9 mouse cellular contexts compared by ENCODE assay signal in genomic region chr1:81310087-81310626, GRCm38 (mm10).
DNase-seq lines count a peak whose midpoint lies in the region; ATAC-seq and TF ChIP-seq lines count a peak whose summit lies in the region.
"Had no signal": no experiment of that assay in that cellular context is flagged by ENCODE, and none has a peak within 500 bp of the region (broad histone marks: within the 10 kb centered on the region; RNA-seq: fewer than 3 reads in every experiment).

No protein-coding gene starts in this region.

- no peak overlapping the region for H3K9ac ChIP-seq in lung, embryonic 15.5 days
- H3K9ac ChIP-seq: limb, embryonic 15.5 days had no signal

- WGBS in lung, embryonic 15.5 days: 0% methylated on average over 1 of the region's 1 CpGs

- H3K27me3 ChIP-seq in lung, embryonic 15.5 days: no peaks in the 10 kb centered on the region

- peak; percentile 79 for TF ChIP-seq CTCF in layer of hippocampus, adult 2 months (conservative IDR thresholded peaks at IDR 0.05)

- ATAC-seq in lung, embryonic 15.5 days (ENCODE audit: borderline replicate concordance, extremely low read depth, low FRiP score, low TSS enrichment): peak; percentile 14; the same call in 1 of the 2 replicates

- no peaks in the 10 kb centered on the region for H3K4me1 ChIP-seq in lung, embryonic 15.5 days
- H3K4me1 ChIP-seq: limb, embryonic 15.5 days had no signal

- H3K27ac ChIP-seq in layer of hippocampus, adult 2 months: no peak overlapping the region
- H3K27ac ChIP-seq in lung, embryonic 15.5 days: no peak overlapping the region
- H3K27ac ChIP-seq: limb, embryonic 15.5 days had no signal

- H3K4me3 ChIP-seq in layer of hippocampus, adult 2 months: no peak overlapping the region
- H3K4me3 ChIP-seq in lung, embryonic 15.5 days: no peak overlapping the region
- H3K4me3 ChIP-seq: limb, embryonic 15.5 days had no signal

- DNase-seq in adrenal gland, adult (ENCODE audit: inconsistent age in 2 of 2, low spot score in 1 of 2): peak; percentile 28 to 83
- DNase-seq in adrenal gland, adult 8-10 months: no peak
- peak; percentile 51 for DNase-seq in R1 (ENCODE audit: low read depth, low spot score)
- peak; percentile 84 for DNase-seq in embryo, embryonic 10 days (ENCODE audit: low spot score)
- DNase-seq in gastrocnemius, postnatal 4 days (ENCODE audit: low spot score in 2 of 2): peak; percentile 37 to 64
- peak; percentile 61 to 80 for DNase-seq in layer of hippocampus, adult 2 months (ENCODE audit: low spot score in 2 of 2)
- peak; percentile 55 for DNase-seq in right cerebral cortex, adult 18-20 months

- no peaks in the 10 kb centered on the region for H3K36me3 ChIP-seq in lung, embryonic 15.5 days
- H3K36me3 ChIP-seq: limb, embryonic 15.5 days had no signal

- H3K4me2 ChIP-seq in lung, embryonic 15.5 days: no peak overlapping the region
- H3K4me2 ChIP-seq: limb, embryonic 15.5 days had no signal

- H3K9me3 ChIP-seq in lung, embryonic 15.5 days: no peaks in the 10 kb centered on the region
- H3K9me3 ChIP-seq: limb, embryonic 15.5 days had no signal
